Mouse (Mus musculus) CH12.LX (cell line): ENCODE measurements around the gene Pdcd1lg2.
A peak's percentile ranks its signal among the peaks of the same experiment; 100 is the strongest.

ENCODE experiments used
- CTCF ChIP-seq, 2 experiments: IDR thresholded peaks in 1 of 2; conservative IDR thresholded peaks in 1 of 2; 2 replicates each; pipeline ENCODE4 v1.5.1; 2011 to 2012; ENCODE audit warnings: low read depth in 2 of 2, low read length in 2 of 2, improper control_type of control experiment in 1 of 2, inconsistent platforms in 1 of 2, mild to moderate bottlenecking in 1 of 2, moderate library complexity in 1 of 2
- EP300 ChIP-seq: IDR thresholded peaks from 2 replicates; pipeline ENCODE4 v1.6.1; 2011; ENCODE audit warnings: low read length, improper control_type of control experiment
- HCFC1 ChIP-seq: IDR thresholded peaks from 2 replicates; pipeline ENCODE4 v1.6.1; 2012; ENCODE audit warnings: low read depth, mild to moderate bottlenecking, inconsistent platforms, low read length, improper control_type of control experiment
- MAX ChIP-seq: IDR thresholded peaks from 2 replicates; pipeline ENCODE4 v1.6.1; 2011; ENCODE audit warnings: low read length, improper control_type of control experiment
- MAZ ChIP-seq: IDR thresholded peaks from 2 replicates; pipeline ENCODE4 v1.6.1; 2012; ENCODE audit warnings: low read depth, mild to moderate bottlenecking, inconsistent platforms, low read length, improper control_type of control experiment, moderate library complexity
- MEF2A ChIP-seq: IDR thresholded peaks from 2 replicates; pipeline ENCODE4 v1.6.1; 2014; ENCODE audit warnings: low read depth, mild to moderate bottlenecking, inconsistent platforms, low read length, improper control_type of control experiment, borderline replicate concordance
- POLR2A ChIP-seq: IDR thresholded peaks from 2 replicates; pipeline ENCODE4 v1.6.1; 2011; ENCODE audit warnings: low read depth, mild to moderate bottlenecking, improper control_type of control experiment, low read length
- RCOR1 ChIP-seq: conservative IDR thresholded peaks from 2 replicates; pipeline ENCODE4 v1.6.1; 2012; ENCODE audit warnings: low read depth, mild to moderate bottlenecking, inconsistent platforms, low read length, improper control_type of control experiment
- TBP ChIP-seq: conservative IDR thresholded peaks from 2 replicates; pipeline ENCODE4 v1.6.1; 2011; ENCODE audit warnings: low read depth, low read length, improper control_type of control experiment
- TCF12 ChIP-seq: IDR thresholded peaks from 2 replicates; pipeline ENCODE4 v1.6.1; 2014; ENCODE audit warnings: low read depth, mild to moderate bottlenecking, inconsistent platforms, low read length, improper control_type of control experiment
- USF1 ChIP-seq: IDR thresholded peaks from 2 replicates; pipeline ENCODE4 v1.6.1; 2014; ENCODE audit warnings: low read depth, mild to moderate bottlenecking, inconsistent platforms, low read length, improper control_type of control experiment
- ZKSCAN1 ChIP-seq: IDR thresholded peaks from 2 replicates; pipeline ENCODE4 v1.6.1; 2012; ENCODE audit warnings: low read depth, inconsistent platforms, low read length, improper control_type of control experiment, borderline replicate concordance
- ZMIZ1 ChIP-seq: IDR thresholded peaks from 2 replicates; pipeline ENCODE4 v1.6.1; 2012; ENCODE audit warnings: low read depth, mild to moderate bottlenecking, inconsistent platforms, low read length, improper control_type of control experiment

DNA sequence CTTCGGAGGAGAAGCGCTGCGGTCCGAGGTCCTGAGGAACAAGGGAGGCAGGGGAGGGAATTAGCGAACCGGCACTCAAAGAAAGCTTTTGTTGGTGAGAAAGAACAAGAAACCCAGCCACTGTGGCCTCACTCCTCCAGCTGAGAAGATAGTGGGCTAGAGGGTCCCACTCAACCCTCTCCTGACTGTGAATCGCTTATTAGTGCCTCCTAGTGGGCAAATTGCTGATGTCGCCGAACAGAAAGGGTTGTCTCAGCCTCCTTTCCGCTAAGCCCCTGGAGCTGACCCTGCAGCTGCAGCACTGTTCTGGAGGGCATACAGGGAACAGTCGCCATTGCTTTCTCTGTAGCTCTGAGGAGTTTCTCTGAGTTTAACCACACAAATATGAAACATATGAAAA, 90.4 kb downstream of the Pdcd1lg2 start:
- TF ChIP-seq POLR2A, result no peak
- peak in 1 of 2 experiments; percentile 73; a peak in 3 of 4 replicates for TF ChIP-seq CTCF (conservative IDR thresholded peaks at IDR 0.05 in 1 of 2, IDR thresholded peaks at IDR 0.05 in 1 of 2; ENCODE audit: low read depth in 2 of 2, low read length in 2 of 2)
- TF ChIP-seq TBP, result no peak
- TF ChIP-seq RCOR1, result no peak
- no peak for TF ChIP-seq MEF2A
- no peak for TF ChIP-seq EP300
- TF ChIP-seq TCF12, result no peak
- TF ChIP-seq ZKSCAN1, result no peak
- no peak for TF ChIP-seq MAZ
- TF ChIP-seq ZMIZ1, result no peak
- no peak for TF ChIP-seq HCFC1
- no peak for TF ChIP-seq USF1
- TF ChIP-seq MAX, result no peak
